Mouse (Mus musculus) yolk sac, embryonic 10.5 days (tissue): Measurements from ENCODE around the gene Sectm1b.
"Not testable (repeated sequence)": the region's sequence is repeated elsewhere in the genome, so short reads cannot be mapped to it uniquely, and the experiment has no call there.

Experiments
- DNase-seq: peaks from one replicate; pipeline ENCODE4 v3.0.0-alpha.2; 2017; ENCODE audit warnings: low spot score

Sectm1b gene

DNA sequence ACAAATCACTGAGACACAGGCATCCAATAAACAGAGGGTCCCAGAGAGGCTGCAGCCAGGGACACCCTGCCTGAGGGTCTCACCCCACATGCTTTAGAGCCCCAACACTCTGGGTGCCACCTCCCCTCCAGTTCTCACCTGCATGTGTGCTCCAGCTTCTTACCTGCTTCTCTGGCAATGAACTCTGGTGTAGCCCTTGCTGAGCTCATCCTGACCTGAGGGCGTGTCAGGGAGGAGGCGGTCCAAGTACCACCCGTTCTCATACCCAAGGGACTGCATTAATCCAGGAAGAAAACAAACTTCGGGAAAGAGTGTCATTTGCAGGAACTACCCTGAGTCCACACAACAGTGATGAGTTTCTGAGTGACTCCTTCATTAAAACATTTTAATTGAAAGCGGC, at the start of gene Sectm1b:
Sectm1b (minus strand) TSS at position 191 of the 400 bp plus-strand sequence.
- no peak for DNase-seq

DNA sequence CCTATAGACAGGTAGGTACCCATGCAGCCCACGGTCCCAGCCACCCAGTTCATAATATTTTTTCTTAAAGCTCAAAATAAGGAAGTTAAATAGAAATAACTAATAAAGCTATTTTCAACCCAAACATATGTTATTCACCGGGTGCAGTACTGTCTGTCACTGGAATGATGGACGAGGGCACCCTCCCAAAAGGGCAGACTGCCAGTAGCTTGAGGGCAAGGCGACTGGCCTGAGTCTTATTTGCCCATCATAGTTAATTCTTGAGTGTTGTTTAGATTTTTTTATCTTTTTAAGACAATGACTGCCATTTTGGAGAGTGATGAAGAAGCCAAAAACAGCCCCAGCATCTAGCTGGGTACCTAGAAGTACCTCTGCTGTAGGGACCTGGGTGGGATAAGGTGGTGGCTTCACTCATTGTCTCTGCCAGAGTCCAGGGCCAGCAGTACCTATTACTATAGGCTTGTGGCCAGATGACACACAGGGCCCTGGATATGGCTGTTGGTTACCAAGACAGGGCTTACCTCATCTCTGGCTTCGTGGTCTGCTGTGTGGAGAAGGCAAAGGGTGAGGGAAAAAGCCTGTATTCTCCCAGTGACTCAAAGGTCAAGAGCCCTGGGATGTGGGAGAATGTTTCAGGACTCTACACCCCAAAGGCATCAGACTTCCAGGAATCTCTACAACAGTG, 48.9 kb upstream of the Sectm1b start:
- no peak for DNase-seq

DNA sequence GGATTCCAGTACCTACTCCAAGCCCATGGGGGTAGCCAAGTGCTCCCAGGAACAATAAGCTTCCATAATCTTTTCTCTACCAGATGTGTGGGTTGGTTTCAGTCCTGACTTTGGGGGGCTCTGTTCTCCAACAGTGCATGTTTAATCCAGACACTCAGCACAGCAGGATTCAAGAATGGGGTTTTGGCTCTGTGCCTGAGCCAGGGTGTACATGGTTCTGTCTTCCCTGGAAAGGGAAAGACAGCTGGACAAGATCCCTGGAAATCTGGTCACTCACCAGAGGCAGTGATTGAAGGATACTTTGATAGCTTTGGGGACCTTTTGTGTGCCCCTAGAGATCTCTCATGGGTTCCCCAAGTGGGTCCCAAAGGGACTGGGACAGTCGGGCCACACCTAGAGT, 48.2 kb upstream of the Sectm1b start:
- DNase-seq, result no peak

DNA sequence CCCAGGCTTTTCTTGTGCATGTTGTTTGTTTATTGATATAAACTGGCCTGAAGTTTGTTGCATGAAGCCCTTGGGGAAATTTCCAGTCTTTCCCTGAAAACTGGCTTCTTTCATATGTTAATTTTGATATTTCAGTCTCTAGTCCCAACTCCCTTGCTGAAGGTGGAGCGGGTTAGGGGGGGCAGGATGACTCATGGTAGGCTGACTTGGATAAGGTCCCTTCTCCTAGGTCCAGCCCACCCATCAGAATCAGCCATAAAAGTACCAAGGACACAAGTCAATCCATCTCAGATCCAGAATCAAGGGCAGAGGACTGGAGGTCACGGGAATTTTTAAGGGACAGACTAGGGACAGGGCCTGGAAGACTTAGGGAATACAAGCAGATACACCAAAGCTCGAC, 47.7 kb upstream of the Sectm1b start:
- DNase-seq, result no peak

DNA sequence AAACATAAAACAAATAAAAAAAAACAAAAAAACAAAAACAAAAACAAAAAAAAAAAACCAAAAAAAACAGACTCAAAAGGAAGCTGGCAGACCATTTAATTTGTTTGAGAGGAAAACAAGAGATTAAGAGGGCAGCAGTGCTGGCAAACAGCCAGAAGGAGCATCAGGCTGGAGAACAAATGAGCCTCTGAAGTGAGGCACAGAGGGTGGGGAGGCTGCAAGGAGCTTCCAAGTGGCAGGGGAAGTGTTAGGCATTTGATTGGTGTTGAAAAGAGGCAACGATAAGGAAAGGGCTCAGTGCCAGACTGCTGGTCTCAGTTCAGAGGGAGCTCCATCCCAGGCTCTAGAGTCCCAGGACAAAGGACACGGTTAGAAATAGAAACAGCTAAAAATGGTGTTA, 46.6 kb upstream of the Sectm1b start:
- DNase-seq, result no peak

DNA sequence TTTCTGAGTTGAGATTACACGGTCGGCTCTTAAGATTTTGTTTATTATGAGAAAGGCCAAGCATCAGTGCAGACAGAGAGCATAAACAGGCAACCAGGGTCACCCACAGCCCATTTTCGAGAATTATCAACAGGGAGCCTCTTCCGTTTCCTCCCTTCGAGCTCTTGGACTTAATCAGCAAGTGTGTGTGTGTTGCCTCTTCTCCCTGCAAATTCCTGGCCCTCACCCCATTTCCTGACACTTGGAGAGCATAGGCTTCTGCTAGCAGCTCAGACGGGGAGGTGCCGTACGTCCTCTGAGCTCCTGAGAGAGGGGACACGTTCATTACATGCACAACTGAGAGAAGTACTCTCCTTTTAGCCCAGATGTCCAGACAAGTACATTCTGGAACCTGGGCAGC, 44.7 kb upstream of the Sectm1b start:
- no peak for DNase-seq

DNA sequence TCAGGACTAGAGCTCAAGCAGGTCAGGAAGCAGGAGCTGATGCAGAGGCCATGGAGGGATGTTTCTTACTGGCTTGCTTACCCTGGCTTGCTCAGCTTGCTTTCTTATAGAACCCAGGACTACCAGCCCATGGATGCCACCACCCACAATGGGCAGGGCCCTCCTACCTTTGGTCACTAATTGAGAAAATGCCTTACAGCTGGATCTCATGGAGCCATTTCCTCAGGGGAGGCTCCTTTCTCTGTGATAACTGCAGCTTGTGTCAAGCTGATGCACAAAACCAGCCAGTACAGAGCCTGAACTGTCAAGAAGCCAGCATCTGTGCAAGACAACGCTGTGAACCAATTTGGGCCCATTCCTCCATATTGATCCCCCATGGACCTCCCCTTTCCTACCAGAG, 43.9 kb upstream of the Sectm1b start:
- not testable (repeated sequence) for DNase-seq

DNA sequence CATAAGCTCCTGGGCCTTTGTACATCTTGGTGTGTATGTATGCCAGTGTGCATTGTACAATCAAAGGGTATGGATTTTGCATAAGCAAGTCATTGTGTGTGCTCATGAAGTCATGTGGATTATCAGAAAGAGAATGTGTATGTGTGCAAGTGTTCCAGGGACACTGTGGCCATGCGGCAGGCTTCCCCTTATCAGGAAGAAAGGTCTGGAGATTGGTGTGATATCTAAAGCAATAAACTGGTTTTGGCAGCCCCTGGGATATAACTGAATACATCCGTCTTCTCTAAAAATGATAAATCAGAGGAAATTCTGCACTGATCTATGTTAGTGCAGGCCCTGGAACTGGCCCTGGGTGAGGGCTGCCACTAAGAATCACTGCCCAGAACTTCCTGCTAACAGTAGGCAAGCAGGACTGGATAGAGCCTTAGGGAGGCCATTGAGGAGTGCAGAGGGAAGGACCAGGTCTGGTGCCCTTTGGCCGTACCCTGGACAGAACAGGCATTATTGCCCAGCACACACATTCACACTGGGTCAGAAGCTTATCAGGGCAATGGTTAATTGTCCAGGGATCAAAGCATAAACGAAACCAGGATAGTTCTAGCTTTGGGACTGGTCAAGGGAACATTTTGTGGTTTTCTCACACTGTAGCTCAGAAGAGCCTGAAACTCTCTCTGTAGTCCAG, 37.9 kb upstream of the Sectm1b start:
- DNase-seq, result no peak

DNA sequence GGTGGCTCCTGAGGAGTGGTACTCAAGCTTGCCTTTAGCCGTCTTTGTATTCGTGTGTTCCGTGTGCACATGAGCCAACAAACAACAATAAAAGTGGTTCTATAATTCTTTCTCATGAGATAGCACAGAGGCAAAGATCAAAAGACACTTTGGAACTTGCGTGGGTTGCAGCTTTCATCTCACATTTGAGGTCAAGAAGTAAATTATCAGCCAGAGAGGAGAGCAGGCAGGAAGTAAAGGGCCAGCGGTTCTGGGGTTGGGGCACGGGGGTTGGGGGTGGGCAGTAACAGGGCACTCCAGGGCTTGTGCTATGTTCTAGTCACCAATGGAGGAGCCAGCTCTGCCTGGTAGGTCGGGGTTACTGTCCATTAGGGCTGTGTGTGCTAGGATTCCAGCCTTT, 37.3 kb upstream of the Sectm1b start:
- DNase-seq, result no peak

DNA sequence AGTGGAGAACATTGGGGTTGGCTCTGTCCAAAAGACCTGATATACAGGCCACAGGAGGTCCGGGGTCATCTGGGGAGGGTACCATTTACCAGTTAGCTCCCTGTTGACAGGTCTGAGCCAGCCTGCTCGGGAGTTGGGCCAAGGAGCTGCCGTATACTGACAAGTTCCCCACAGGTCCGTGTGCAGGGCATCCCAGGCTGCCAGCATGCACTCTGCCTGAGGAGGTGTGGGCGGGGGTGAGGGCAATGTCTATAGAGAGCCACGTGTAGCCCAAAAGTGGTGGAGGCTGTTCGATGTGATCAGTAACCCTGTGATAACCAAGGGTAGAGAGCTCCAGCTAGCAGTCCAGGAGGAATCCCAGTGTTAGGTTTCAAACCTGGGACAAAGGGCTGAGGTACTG, 36.4 kb upstream of the Sectm1b start:
- DNase-seq, result no peak

DNA sequence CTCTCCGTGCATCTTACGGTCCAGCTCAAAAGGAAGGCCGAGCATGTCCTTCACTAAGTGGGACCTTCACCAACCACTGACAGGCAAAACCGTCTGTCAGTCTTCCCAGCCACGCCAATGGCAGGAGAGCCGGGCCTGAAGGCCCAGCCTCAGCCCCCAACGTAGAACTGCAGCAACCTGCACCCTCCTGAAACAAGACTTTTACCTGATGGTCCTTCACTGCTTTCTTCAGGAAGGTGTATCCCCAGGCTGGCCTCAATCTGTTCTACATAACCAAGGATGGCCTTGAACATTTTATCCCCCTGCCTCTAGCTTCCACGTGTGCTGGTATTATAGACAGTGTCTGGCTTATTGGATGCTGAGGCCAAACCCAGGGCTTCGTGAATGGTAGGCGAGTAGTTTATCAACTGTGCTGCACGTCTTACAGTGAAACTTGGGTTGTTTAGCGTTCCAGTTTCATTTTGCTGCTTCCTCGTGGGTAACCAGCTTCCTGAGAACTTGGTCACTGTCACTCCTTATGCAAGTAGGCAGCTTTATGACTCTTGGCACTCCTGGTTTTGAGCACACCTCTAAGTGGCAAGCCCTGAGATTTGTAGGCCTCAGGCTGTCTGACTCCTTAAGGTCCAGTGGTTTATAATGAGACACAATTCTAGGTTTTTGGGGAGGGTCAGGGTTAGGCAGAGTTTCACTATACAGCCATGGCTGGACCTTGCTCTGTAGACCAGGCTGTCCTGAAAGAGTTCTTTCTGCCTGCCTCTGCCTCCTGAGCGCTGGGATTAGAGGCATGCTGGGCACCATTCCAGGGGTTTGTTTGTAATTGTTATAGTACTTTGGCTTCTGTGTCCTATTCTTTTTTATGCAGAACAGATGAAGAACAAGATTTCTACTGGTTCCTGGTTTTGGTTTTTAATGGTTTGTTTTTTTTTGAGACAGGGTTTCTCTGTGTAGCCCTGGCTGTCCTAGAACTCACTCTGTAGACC, 29.5 kb upstream of the Sectm1b start:
- DNase-seq, result no peak

DNA sequence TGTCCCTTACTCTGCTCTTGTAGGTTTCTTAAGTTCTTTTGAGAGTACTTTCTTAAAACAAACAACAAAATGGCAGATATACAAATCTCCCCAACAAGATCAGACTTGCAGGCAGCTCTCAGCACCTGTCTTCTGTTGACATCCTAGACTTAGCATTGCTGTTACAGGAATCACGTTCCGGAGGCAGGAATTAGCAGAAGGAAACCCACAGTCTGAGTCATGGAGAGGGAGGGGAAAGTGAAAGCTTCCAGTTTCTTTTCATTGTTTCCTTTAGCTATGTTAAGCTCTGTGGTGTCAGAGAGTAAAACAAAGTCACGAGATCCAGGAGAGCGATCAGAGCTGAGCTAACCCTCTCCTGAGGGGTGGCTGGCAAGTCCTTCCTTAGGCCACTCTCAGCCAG, 27.6 kb upstream of the Sectm1b start:
- no peak for DNase-seq

DNA sequence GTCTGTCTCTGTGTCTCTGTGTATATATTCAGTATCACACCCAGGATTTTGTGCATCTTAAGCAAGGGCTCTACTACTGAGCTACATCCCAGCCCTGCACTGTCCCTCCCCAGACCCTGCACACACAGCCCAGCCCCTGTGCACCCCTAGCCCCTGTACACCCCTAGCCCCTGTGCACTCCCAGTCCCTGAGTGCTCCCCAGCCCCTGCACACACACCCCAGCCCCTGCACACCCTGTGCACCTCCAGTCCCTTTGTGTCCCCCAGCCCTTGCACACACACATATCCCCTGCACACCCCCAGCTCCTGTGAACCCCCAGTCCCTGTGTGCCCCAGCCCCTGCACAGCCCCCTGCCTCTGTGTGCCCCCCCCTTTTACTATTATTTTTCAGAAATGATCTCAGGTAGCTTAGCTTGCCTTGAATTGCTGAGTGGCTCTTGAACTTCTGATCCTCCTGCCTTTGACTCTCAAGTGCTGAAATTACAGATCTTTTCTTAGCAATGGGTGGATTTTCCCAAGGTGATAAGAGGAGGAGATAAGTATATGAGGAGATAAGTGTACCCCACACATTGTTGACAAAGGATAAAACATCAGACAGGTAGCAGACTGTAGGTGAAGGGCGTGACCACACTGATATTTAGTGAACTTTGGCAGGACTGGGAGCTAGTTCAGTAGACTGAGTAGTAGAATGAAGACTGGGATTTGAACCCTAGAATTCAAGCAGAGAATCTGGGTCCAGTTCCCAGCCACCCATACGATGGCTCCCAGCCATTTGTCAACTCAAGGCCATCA, 26.6 kb upstream of the Sectm1b start:
- DNase-seq, result no peak

DNA sequence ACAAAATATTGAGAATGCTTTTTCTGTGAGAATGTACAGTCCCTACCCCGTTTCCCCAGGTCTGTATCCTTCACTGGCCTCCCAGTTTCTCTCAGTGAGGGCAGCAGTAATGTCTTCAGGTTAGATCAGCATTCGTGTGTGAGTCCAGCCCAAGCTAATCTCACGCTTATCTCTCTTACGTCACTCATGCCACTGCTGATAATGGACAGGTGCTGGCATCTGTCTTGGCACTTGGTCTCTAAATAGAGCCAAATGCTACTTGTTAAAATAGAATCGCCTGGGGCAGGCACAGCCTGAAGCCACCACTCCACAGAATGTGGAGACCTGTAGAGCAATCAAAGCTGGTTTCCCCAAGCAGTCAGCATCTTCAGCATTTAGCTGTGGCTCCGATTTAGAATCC, 25.6 kb upstream of the Sectm1b start:
- no peak for DNase-seq

DNA sequence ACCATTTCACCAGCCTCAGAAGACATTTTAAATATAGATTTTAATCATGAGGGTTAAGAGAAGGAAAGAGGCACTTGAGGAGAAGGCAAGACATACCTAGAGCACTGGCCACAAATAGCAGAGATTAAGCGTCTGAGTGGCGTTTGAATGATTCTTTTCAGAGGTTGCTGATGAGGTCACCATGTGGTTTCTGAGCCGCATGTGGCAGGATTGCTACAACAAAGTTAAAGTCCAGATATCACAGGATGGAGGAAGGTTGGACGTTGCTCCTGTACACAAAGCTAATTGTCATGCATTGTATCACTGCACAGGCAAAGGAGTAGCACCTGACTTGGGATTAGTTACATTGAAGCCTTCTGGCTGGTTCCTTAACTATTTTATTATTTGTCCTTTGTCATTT, 22.9 kb upstream of the Sectm1b start:
- peak; percentile 63 for DNase-seq

DNA sequence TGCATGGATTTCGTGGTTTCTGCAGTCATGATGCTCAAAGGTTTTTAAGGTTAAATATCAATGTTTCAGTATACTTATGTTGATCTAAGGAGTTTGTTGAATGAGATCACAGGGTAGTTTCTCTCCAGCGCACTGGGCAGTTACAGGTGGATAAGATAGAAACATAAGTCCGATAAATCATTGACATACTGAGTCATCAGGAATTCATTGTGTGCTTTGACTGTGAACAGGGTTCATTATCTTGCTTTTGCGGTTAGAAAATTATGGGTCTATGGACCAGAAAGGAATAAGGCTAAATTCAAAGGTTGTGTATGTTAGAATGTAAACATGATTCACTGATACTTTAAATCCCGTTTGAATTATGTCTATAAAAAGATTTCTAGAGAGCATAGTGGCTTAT, 21.8 kb upstream of the Sectm1b start:
- peak; percentile 44 for DNase-seq

DNA sequence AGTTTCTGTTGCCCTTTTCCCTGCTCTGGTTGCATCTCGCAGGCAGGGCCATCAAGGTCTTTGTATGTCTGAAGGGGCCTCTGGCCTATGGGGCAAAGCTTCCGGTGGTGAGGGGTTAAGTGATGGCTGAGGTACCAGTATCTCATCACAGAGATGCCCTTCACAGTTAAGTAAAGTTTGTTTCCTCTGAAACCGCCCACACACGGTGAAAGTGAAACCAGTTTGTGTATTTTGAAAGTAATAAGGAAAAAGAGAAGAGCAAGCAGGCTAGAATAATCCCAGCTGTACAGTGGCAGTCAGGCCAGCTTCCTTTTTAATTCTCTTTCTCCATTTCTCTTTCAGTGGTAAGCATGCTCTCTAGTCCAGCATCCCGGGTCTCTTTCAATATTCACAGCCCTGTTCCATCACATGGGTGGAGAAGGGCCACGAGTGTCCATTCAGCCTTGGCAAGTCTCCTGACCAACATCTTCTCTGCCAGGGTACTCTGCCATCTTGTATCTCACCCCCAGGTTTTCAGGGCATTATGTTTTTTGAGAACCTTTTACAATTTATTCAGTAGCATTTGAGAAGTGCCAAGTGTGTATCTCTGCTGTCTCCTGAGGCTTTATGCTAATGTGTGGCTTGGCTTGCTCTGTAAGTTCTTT, 19.6 kb upstream of the Sectm1b start:
- no peak for DNase-seq

DNA sequence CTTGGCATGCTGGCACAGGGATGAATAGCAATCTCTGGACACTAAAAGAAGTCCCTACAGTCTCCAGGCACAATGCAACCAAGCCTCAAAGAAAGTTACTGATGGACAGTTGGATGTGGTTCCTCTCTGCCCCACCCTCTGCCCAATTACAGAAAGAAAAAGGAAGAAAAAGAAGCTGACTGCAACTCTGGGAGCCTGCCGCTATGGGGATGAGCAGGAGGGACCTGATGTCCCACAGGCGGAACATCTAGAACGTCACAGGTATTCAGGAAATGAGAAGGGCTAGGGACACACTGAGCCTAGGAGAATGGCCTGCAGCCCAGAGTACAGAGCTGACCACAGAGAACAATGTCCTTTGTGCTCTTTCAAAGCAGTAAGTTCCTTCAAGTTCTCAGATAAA, 18.9 kb upstream of the Sectm1b start:
- DNase-seq, result no peak

DNA sequence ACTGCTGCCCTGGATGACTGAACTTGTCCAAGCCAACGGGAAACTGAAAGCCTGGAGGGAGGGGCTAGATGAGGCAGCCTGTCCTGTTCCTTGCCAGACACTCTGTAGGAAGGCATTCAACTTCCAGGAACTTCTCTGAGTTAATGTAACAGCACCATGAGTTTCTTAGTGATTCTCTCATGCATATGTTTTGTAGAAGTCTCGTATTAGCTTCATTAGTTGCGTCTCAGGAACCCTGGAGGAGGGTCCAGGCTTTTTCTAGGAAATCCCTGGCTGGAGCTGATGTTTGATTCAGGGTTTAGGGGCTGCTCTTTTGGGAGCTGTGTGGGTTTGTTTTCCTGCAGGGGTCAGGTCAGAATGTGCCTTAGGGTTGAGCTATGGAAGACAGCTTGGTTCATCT, 17.8 kb upstream of the Sectm1b start, which contains the start of gene Sectm1a:
Sectm1a (minus strand) TSS at position 101 of the 400 bp plus-strand sequence.
- no peak for DNase-seq

DNA sequence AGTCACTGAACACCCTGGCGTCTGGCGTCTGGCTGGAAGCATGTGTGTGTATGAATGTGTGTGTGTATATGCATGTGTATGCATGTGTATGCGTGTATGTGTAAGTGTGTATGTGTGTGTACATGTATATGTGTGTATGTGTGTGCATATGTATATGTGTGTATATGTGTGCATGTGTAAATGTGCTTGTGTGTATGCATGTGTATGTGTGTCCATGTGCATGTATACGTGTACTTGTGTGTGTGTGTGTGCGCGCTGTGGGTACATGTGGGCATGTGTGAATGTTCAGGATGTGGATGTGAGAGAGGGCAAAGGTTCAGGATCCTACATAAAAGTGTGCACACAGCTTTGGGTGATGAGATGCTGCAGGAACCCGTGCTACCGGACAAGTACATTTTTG, 17.0 kb upstream of the Sectm1b start:
- no peak for DNase-seq

DNA sequence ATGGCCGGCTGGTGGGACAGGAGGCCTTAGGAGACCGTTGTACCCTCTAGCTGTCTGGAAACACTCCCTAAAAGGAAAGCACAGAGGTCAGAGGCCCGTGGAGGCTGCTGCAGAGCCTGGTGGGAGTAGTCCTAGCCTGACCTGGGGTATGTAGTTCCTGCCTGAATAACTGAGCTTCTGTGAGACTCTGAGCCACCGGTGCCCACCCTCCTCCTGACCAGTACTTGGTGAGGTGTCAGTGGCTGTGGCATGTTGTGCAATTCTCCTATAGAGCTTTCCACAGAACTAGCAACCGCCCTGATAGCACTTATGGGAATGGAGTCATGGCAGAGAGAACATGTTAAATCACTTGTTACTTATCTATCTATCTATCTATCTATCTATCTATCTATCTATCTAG, 12.3 kb upstream of the Sectm1b start:
- DNase-seq, result no peak
